Mouse (Mus musculus) lung, embryonic 14.5 days (tissue): ENCODE data around the gene Tmem169. TPM values are rescaled to one million over a fixed set of nuclear protein-coding genes. Genes with fewer than 3 reads are reported as not detected.

Source experiments
- ATAC-seq: fragments of 200-750 bp; cut with Nextera tagmentation; 2 replicates; pipeline ENCODE4 v1.8.0; 2017; ENCODE audit warnings: mild to moderate bottlenecking, moderate TSS enrichment, moderate library complexity; ENCODE audit not compliant: insufficient read depth
- DNase-seq: peaks from one replicate; pipeline ENCODE4 v3.0.0-alpha.2; 2015
- H3K27ac ChIP-seq: fragments of 300-500 bp; sonication (generic); 2 replicates; pipeline ENCODE4 v1.5.1; 2014; ENCODE audit warnings: low read depth, mild to moderate bottlenecking, moderate library complexity
- H3K27me3 ChIP-seq: fragments of 300-500 bp; sonication (generic); 2 replicates; pipeline ENCODE4 v1.6.1; 2014; ENCODE audit warnings: low read length, control low read depth; ENCODE audit not compliant: insufficient read depth
- H3K36me3 ChIP-seq: fragments of 300-500 bp; sonication (generic); 2 replicates; pipeline ENCODE4 v1.6.1; 2014; ENCODE audit warnings: control low read depth; ENCODE audit not compliant: insufficient read depth
- H3K4me1 ChIP-seq: fragments of 300-500 bp; sonication (generic); 2 replicates; pipeline ENCODE4 v1.6.1; 2014; ENCODE audit warnings: antibody characterized with exemption, control low read depth; ENCODE audit not compliant: insufficient read depth
- H3K4me2 ChIP-seq: fragments of 300-500 bp; sonication (generic); 2 replicates; pipeline ENCODE4 v1.6.1; 2014; ENCODE audit warnings: mild to moderate bottlenecking
- H3K4me3 ChIP-seq: fragments of 300-500 bp; sonication (generic); 2 replicates; pipeline ENCODE4 v1.5.1; 2014; ENCODE audit warnings: low read depth, low read length
- H3K9ac ChIP-seq: fragments of 300-500 bp; sonication (generic); 2 replicates; pipeline ENCODE4 v1.6.1; 2014
- H3K9me3 ChIP-seq: fragments of 300-500 bp; sonication (generic); 2 replicates; pipeline ENCODE4 v1.6.1; 2016; ENCODE audit warnings: low read depth, low read length, control low read depth
- CTCF ChIP-seq: IDR thresholded peaks from 2 replicates; pipeline ENCODE4 v1.5.1; 2016; ENCODE audit warnings: antibody characterized with exemption, low read depth
- WGBS: fragments of 180-500 bp; shearing (Covaris S2); extraction: QIAGEN DNeasy Blood & Tissue Kit; methylation state at CpG from one replicate; pipeline ENCODE4 v1.1.7; 2014; 5-methylcytosine and 5-hydroxymethylcytosine counted together
- polyA plus RNA-seq: library from polyadenylated mRNA; unstranded; fragments of >200 nt; fragmentation: Nextera tagmentation; extraction: Ambion mirVana; gene quantifications from 2 replicates; pipeline ENCODE4 v1.2.1, GENCODE M21; 2014

The Tmem169 gene
- polyA plus RNA-seq, 1 experiment from 2014 or later = 2.3 TPM

DNA sequence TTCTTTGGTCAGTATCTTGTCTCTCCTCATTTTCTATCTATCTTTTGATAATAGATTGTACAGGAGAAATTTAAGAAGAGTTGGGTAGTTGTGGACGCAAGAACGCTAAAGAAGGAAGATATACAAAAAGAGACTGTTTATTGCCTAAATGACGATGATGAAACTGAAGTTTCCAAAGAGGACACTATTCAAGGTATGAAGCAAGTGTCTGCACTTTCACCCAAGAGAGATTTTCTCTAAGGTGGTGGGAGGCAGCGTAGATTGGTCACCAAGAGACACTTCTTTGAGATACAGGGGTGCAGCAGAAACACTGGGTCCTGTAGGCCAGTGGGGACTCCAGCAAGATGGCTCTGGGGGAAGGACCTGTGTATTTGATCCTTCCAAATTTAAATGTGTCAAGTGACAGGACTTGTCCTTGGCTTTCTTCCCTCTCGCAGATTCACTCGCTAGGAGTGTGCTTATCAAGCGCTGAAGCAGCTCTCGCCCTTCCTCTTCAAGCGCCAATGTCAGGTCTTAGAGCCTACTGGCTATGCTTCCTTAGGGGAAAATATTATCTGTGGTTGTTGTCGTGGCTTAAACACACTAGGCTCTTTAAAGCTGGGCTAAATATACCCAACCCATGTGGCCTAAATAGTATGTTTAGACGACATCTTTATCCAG, 42.1 kb downstream of the Tmem169 start:
- Histone ChIP-seq H3K27ac (no peak overlapping the region), H3K9ac (no peak overlapping the region), H3K36me3 (peaks cover 56% of the 10 kb centered on the region), H3K27me3 (no peaks in the 10 kb centered on the region), H3K4me2 (no peak overlapping the region), H3K4me3 (no peak overlapping the region), H3K4me1 (no peaks in the 10 kb centered on the region), H3K9me3 (no peaks in the 10 kb centered on the region)
- 90% methylated on average over 11 of the region's 11 CpGs for WGBS
- DNase-seq = no peak
- TF ChIP-seq CTCF = no peak
- no peak for ATAC-seq

DNA sequence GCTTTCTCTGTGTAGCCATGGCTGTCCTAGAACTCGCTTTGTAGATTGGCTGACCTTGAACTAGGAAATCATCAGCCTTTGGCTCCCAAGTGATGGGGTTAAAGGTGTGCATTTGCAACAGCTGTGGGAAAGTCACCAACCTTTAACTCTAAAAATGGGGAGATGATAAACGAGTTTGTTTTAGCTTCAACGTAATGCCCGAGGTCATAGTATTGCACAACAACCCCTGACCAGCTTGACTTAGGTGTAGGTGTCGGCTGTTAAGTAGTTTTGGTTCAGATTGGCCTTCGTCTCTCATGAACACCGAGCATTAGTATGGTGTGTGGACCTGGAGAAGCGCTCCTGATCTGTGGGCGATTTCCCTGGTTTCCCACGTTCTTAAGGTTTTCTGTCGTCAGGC, 50.6 kb downstream of the Tmem169 start:
- no peak overlapping the region for H3K9ac ChIP-seq
- no peak for ATAC-seq
- WGBS = 88% methylated on average over 11 of the region's 11 CpGs

DNA sequence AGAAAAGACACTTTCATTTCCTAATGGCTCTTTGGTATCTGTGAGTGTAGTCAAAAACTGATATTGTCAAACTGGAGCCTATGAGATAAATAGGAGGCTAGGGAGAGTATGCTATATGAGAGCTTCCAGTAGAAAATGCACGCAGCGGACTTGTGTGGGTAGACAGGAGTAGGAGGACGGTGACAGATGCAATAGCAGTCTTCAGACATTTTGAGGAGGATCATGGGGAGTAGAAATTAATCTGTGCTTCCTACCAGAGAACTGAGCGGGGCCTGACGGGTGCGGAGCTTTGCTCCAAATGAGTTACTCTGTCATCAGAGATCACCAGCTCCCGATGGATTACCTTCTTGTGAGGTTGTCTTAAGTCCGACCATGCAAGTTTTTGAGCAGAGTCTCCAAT, 52.6 kb downstream of the Tmem169 start:
- H3K36me3 ChIP-seq = peaks cover 38% of the 10 kb centered on the region
- no peak overlapping the region for H3K4me3 ChIP-seq
- ATAC-seq = no peak
- no peak overlapping the region for H3K27ac ChIP-seq
- no peak overlapping the region for H3K9ac ChIP-seq
- no peaks in the 10 kb centered on the region for H3K27me3 ChIP-seq
- no peak overlapping the region for H3K4me2 ChIP-seq
- H3K4me1 ChIP-seq = no peaks in the 10 kb centered on the region
- TF ChIP-seq CTCF = no peak
- no peak for DNase-seq
- 89% methylated on average over 8 of the region's 8 CpGs for WGBS
- no peaks in the 10 kb centered on the region for H3K9me3 ChIP-seq

More for the DNA sequence above, 50.6 kb downstream of the Tmem169 start:
- no peaks in the 10 kb centered on the region for H3K4me1 ChIP-seq
- H3K27ac ChIP-seq = no peak overlapping the region
- no peaks in the 10 kb centered on the region for H3K27me3 ChIP-seq
- H3K9me3 ChIP-seq = no peaks in the 10 kb centered on the region
- DNase-seq = no peak
- no peak overlapping the region for H3K4me3 ChIP-seq
- no peak overlapping the region for H3K4me2 ChIP-seq
- no peak for TF ChIP-seq CTCF
- peaks cover 42% of the 10 kb centered on the region for H3K36me3 ChIP-seq

DNA sequence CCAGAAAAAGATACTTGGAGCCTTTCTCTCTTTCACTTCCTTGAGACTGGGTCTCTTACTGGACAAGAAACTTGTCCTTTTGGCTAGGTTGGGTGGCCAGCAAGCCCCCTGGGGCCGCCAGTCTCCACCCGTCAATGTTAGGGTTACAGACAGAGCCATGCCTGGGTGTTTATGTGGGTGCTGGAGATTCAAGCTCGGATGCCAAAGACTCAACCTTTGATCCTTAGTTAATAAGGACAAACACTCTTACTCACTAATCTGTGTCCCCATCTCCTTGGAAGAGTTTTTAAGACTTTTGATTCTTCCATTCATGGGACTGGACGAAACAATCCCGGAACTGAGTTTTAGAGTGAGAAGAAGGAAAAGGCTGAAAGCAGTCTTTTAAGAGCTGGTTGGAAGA, 54.2 kb downstream of the Tmem169 start:
- no peak overlapping the region for H3K9ac ChIP-seq
- H3K4me2 ChIP-seq = no peak overlapping the region
- H3K36me3 ChIP-seq = peaks cover 30% of the 10 kb centered on the region
- H3K4me1 ChIP-seq = no peaks in the 10 kb centered on the region
- 89% methylated on average over 5 of the region's 5 CpGs for WGBS
- no peaks in the 10 kb centered on the region for H3K27me3 ChIP-seq
- no peak for TF ChIP-seq CTCF
- ATAC-seq = no peak
- H3K27ac ChIP-seq = no peak overlapping the region
- no peaks in the 10 kb centered on the region for H3K9me3 ChIP-seq
- H3K4me3 ChIP-seq = no peak overlapping the region
- no peak for DNase-seq

DNA sequence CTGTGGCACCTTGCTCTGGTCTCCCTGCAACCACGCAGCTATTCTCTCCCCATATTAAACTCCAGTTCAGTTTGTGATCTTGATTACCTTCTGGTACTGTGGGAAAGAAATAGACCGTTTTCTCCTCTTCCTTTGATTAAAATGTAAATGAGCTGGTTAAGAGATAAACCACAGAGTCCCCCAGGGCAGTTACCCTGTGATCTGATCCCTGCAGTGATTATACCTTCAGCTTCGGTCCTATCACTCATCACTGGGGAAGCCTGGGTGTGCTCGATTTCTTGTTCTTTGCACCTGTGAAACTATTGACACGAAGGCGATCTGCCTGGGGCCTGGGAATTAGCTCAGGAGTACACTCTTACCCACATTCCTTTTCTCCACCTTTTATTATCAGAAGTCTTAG, 63.7 kb downstream of the Tmem169 start:
- Histone ChIP-seq H3K4me2 (no peak overlapping the region), H3K27ac (no peak overlapping the region), H3K4me3 (no peak overlapping the region), H3K9ac (no peak overlapping the region), H3K4me1 (no peaks in the 10 kb centered on the region), H3K36me3 (peaks cover 33% of the 10 kb centered on the region; the same call in 1 of the 2 replicates), H3K9me3 (no peaks in the 10 kb centered on the region), H3K27me3 (no peaks in the 10 kb centered on the region)
- 77% methylated on average over 6 of the region's 6 CpGs for WGBS
- DNase-seq (no peak), ATAC-seq (no peak)
- TF ChIP-seq CTCF = no peak

Other genes starting within 250 kb of the Tmem169 start
- gene Mreg, start 72.1 kb upstream of the Tmem169 start, polyA plus RNA-seq = 1.5 and 1.8 TPM in 2 replicates
- 22.7 and 25.6 TPM in 2 replicates for gene Pecr, start 55 bp upstream of the Tmem169 start, polyA plus RNA-seq
- 36.2 and 36.8 TPM in 2 replicates for gene Xrcc5, start 23.1 kb downstream of the Tmem169 start, polyA plus RNA-seq